Mouse (Mus musculus): Measurements from ENCODE around the gene Dnase2a. TPM values are rescaled to one million over a fixed set of nuclear protein-coding genes. Genes with fewer than 3 reads are reported as not detected.

Dnase2a gene
- total RNA-seq (2021) = 1 to 10 TPM; 5.7 to 6.2 TPM
- long read RNA-seq, experiment 1, partial matches to known transcripts = 0 of 1 reads
- long read RNA-seq, experiment 1, other reads (novel, unspliced or antisense) = 1 of 1 reads
- long read RNA-seq, experiment 2, partial matches to known transcripts = 0 of 1 reads
- long read RNA-seq, experiment 2, other reads (novel, unspliced or antisense) = 1 of 1 reads

GRCm38 (mm10) chr8:84908421-84909161 is at the start of gene Dnase2a:
Gene Dnase2a (plus strand): TSS chr8:84908560.
- DNase-seq = peak; percentile 94

GRCm38 (mm10) chr8:84871376-84872308 is 36.7 kb upstream of the Dnase2a start, which contains the start of gene Syce2:
Gene Syce2 (plus strand): TSS chr8:84872111.
- peak; percentile 81 for DNase-seq

- peak; percentile 40 for DNase-seq
Observed at GRCm38 (mm10) chr8:84872309-84872965, 35.9 kb upstream of the Dnase2a start.

GRCm38 (mm10) chr8:84873016-84873415 is 35.3 kb upstream of the Dnase2a start:
- no peak for DNase-seq

GRCm38 (mm10) chr8:84874339-84874738 is 34.0 kb upstream of the Dnase2a start:
- DNase-seq = no peak

- DNase-seq = no peak
Observed at GRCm38 (mm10) chr8:84877297-84878035, 30.9 kb upstream of the Dnase2a start.

GRCm38 (mm10) chr8:84878915-84879314 is 29.4 kb upstream of the Dnase2a start:
- DNase-seq = no peak

- no peak for DNase-seq
Observed at GRCm38 (mm10) chr8:84884728-84885127, 23.6 kb upstream of the Dnase2a start.

GRCm38 (mm10) chr8:84888280-84888679 is 20.1 kb upstream of the Dnase2a start:
- no peak for DNase-seq

- no peak for DNase-seq
Observed at GRCm38 (mm10) chr8:84889141-84889540, 19.2 kb upstream of the Dnase2a start.

GRCm38 (mm10) chr8:84892993-84893708 is 15.2 kb upstream of the Dnase2a start:
- DNase-seq = no peak

- peak; percentile 76 for DNase-seq
Observed at GRCm38 (mm10) chr8:84893709-84894134, 14.6 kb upstream of the Dnase2a start, which contains the start of gene Gcdh. Gene Gcdh (minus strand): TSS chr8:84893921.

GRCm38 (mm10) chr8:84895963-84896362 is 12.4 kb upstream of the Dnase2a start:
- no peak for DNase-seq

- no peak for DNase-seq
Observed at GRCm38 (mm10) chr8:84901071-84901470, 7.3 kb upstream of the Dnase2a start.

GRCm38 (mm10) chr8:84901752-84902151 is 6.6 kb upstream of the Dnase2a start, which contains the start of gene Klf1:
Gene Klf1 (plus strand): TSS chr8:84901928.
- no peak for DNase-seq

GRCm38 (mm10) chr8:84902367-84902919 is 5.9 kb upstream of the Dnase2a start:
- DNase-seq = no peak

- DNase-seq = peak; percentile 95
Observed at GRCm38 (mm10) chr8:84902920-84903661, 5.3 kb upstream of the Dnase2a start.

- DNase-seq = no peak
Observed at GRCm38 (mm10) chr8:84904351-84904750, 4.0 kb upstream of the Dnase2a start.

GRCm38 (mm10) chr8:84907037-84907436 is 1.3 kb upstream of the Dnase2a start:
- no peak for DNase-seq
